Mouse (Mus musculus) small intestine, adult 2 months (tissue): ENCODE data around the gene Rrbp1.

Experiments used
- CTCF ChIP-seq: fragments of 200-500 bp; IDR thresholded peaks from 2 replicates; pipeline ENCODE4 v1.5.1; 2012; ENCODE audit warnings: low read depth, mild to moderate bottlenecking, control low read depth, inconsistent platforms, low read length, moderate library complexity, mixed read lengths; ENCODE audit not compliant: insufficient replicate concordance, insufficient read length; ENCODE audit errors: extremely low read depth
- POLR2A ChIP-seq: fragments of 200-500 bp; IDR thresholded peaks from 2 replicates; pipeline ENCODE4 v1.6.1; 2012; ENCODE audit warnings: low read depth, mild to moderate bottlenecking, control low read depth, inconsistent platforms, low read length, moderate library complexity

DNA sequence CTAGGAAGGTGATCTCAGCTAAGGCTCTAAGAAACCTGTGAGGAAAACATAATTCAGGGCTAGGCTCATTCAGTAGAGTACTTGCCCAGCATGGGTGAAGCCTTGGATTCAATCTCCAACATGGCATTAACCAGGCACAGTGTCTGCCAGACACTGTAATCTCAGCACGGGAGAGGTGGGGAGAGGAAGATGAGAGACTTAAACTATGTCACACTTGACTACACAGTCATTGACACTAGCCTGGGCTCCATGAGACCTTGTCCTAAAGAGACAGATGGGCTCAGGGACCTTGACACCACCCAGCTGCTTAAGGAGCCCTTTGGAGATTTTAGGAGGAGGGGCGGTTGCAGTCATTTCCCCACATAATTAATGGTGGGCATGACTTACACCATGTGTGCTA lies 73.2 kb downstream of the Rrbp1 start:
- TF ChIP-seq POLR2A (no peak), CTCF (no peak)
